Mouse (Mus musculus) neural tube, embryonic 14.5 days (tissue): Measurements from ENCODE around the gene Bbx. TPM values are rescaled to one million over a fixed set of nuclear protein-coding genes. Genes with fewer than 3 reads are reported as not detected.

Experiments used
- ATAC-seq: fragments of 200-750 bp; cut with Nextera tagmentation; 2 replicates; pipeline ENCODE4 v1.8.0; 2017; ENCODE audit warnings: low read depth, mild to moderate bottlenecking, moderate TSS enrichment, moderate library complexity
- H3K27ac ChIP-seq: fragments of 300-500 bp; sonication (generic); 2 replicates; pipeline ENCODE4 v1.5.1; 2014; ENCODE audit warnings: low read depth, mild to moderate bottlenecking, control low read depth, low read length, moderate library complexity, mixed read lengths
- H3K27me3 ChIP-seq: fragments of 300-500 bp; sonication (generic); 2 replicates; pipeline ENCODE4 v1.6.1; 2014; ENCODE audit warnings: low read length; ENCODE audit not compliant: control insufficient read depth, insufficient read depth
- H3K36me3 ChIP-seq: fragments of 300-500 bp; sonication (generic); 2 replicates; pipeline ENCODE4 v1.6.1; 2014; ENCODE audit warnings: low read length, mixed read lengths; ENCODE audit not compliant: control insufficient read depth, insufficient read depth
- H3K4me1 ChIP-seq: fragments of 300-500 bp; sonication (generic); 2 replicates; pipeline ENCODE4 v1.6.1; 2014; ENCODE audit warnings: low read length; ENCODE audit not compliant: control insufficient read depth, insufficient read depth
- H3K4me2 ChIP-seq: fragments of 300-500 bp; sonication (generic); 2 replicates; pipeline ENCODE4 v1.6.1; 2014; ENCODE audit warnings: mild to moderate bottlenecking, low read depth, low read length, control low read depth
- H3K4me3 ChIP-seq: fragments of 300-500 bp; sonication (generic); 2 replicates; pipeline ENCODE4 v1.5.1; 2014; ENCODE audit warnings: low read depth, low read length, control low read depth, mixed read lengths
- H3K9ac ChIP-seq: fragments of 300-500 bp; sonication (generic); replicated peaks from 2 replicates; pipeline ENCODE4 v1.6.1; 2014; ENCODE audit warnings: low read depth, mild to moderate bottlenecking, control low read depth, low read length, mixed read lengths
- H3K9me3 ChIP-seq: fragments of 300-500 bp; sonication (generic); 2 replicates; pipeline ENCODE4 v1.6.1; 2016; ENCODE audit warnings: low read length; ENCODE audit not compliant: control insufficient read depth
- WGBS: fragments of 180-500 bp; shearing (Covaris S2); extraction: QIAGEN DNeasy Blood & Tissue Kit; methylation state at CpG from one replicate; pipeline ENCODE4 v1.1.7; 2014; 5-methylcytosine and 5-hydroxymethylcytosine counted together
- polyA plus RNA-seq: library from polyadenylated mRNA; unstranded; fragments of >200 nt; fragmentation: Nextera tagmentation; extraction: Ambion mirVana; gene quantifications from 2 replicates; pipeline ENCODE4 v1.2.1, GENCODE M21; 2014

Gene Bbx
- polyA plus RNA-seq, 1 experiment from 2014 or later, result 12.4 TPM

GRCm38 (mm10) chr16:50363443-50364188 lies 68.6 kb downstream of the Bbx start:
- H3K9me3 ChIP-seq, result no peaks in the 10 kb centered on the region
- H3K4me1 ChIP-seq, result peaks cover 6% of the 10 kb centered on the region; the same call in 1 of the 2 replicates
- H3K4me2 ChIP-seq, result peak overlapping the region; percentile 62
- no peaks in the 10 kb centered on the region for H3K36me3 ChIP-seq
- H3K4me3 ChIP-seq, result peak overlapping the region; percentile 33
- H3K27me3 ChIP-seq, result no peaks in the 10 kb centered on the region
- peak; percentile 67; the same call in 1 of the 2 replicates for ATAC-seq
- peak overlapping the region; percentile 73 for H3K27ac ChIP-seq
- H3K9ac ChIP-seq, result peak overlapping the region; percentile 42
- WGBS, result 36% methylated on average over 17 of the region's 17 CpGs

- ATAC-seq, result no peak
- Histone ChIP-seq H3K4me1 (peaks cover 6% of the 10 kb centered on the region; the same call in 1 of the 2 replicates), H3K4me3 (no peak overlapping the region), H3K27me3 (no peaks in the 10 kb centered on the region), H3K27ac (no peak overlapping the region), H3K4me2 (no peak overlapping the region), H3K9me3 (no peaks in the 10 kb centered on the region), H3K36me3 (no peaks in the 10 kb centered on the region), H3K9ac (no peak overlapping the region)
- WGBS, result 88% methylated on average over 7 of the region's 7 CpGs
These were observed 71.6 kb downstream of the Bbx start for GRCm38 (mm10) chr16:50360631-50361030.

DNA sequence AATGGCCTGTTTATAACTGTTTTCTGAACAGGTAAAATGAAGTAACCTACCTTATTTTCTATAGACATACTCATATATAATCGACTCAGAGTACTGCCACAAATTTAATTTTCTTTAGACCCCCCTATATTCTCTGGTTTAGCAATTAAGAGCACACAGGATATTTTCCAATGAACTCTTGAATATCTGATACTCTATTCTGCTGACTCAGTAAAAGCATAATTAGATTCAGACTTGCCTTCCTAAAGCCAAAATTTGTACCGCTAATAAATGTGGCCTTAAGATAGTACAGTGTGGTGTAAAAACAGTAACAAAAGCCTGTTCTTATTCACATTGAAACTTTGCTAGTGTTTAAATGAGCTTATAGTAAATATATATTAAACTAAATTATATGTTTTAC lies 102.5 kb downstream of the Bbx start:
- Histone ChIP-seq H3K4me1 (no peaks in the 10 kb centered on the region), H3K27ac (no peak overlapping the region), H3K9ac (no peak overlapping the region), H3K9me3 (no peaks in the 10 kb centered on the region), H3K27me3 (no peaks in the 10 kb centered on the region), H3K4me2 (no peak overlapping the region), H3K36me3 (no peaks in the 10 kb centered on the region), H3K4me3 (no peak overlapping the region)
- WGBS, result 90% methylated on average over 2 of the region's 2 CpGs
- no peak for ATAC-seq

DNA sequence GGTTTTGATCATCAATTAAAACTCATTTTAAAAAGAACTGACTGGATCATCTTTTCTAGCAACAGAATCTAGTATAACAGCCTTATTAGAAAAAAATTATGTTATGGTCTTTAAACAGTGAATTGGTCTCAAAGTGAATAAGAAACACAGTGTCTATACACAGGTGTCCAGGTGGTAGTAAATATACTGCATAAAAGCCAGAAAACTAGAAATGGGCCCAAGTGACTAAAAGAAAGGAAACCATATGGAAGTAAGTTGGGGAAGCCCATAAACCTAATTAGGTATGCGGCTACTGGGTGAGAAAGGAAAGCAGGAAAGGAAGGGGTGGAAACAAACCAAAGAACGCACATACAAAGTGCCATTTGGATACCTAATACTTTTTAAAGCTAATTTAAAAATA lies 107.4 kb downstream of the Bbx start:
- Histone ChIP-seq H3K36me3 (no peaks in the 10 kb centered on the region), H3K4me2 (no peak overlapping the region), H3K4me1 (no peaks in the 10 kb centered on the region), H3K9me3 (no peaks in the 10 kb centered on the region), H3K4me3 (no peak overlapping the region), H3K27ac (no peak overlapping the region), H3K9ac (no peak overlapping the region), H3K27me3 (no peaks in the 10 kb centered on the region)
- ATAC-seq, result no peak
- 95% methylated on average over 2 of the region's 2 CpGs for WGBS

DNA sequence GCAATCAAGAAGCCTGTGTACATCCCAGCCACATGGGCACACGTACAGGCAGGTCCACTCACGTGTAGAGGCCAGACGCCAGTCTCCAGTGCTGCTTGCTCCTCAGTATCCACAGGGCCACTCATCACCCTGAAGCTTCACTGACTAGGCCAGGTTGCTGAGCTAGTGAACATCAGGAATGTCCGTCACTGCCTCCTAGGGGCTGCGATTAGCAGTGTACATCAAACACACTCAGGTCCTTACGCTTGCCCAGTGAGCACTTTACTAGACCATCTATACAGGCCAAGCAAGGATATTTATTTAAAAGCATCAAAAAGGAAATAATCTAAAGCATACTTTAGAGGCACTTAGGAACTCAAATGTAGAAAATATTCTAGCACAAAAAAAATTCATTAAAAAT lies 107.9 kb downstream of the Bbx start:
- Histone ChIP-seq H3K4me2 (no peak overlapping the region), H3K4me3 (no peak overlapping the region), H3K4me1 (no peaks in the 10 kb centered on the region), H3K9ac (no peak overlapping the region), H3K27me3 (no peaks in the 10 kb centered on the region), H3K9me3 (no peaks in the 10 kb centered on the region), H3K36me3 (no peaks in the 10 kb centered on the region), H3K27ac (no peak overlapping the region)
- 91% methylated on average over 6 of the region's 6 CpGs for WGBS
- no peak for ATAC-seq

- Histone ChIP-seq H3K27ac (no peak overlapping the region), H3K9ac (no peak overlapping the region), H3K4me2 (no peak overlapping the region), H3K27me3 (no peaks in the 10 kb centered on the region), H3K4me3 (no peak overlapping the region), H3K9me3 (no peaks in the 10 kb centered on the region), H3K36me3 (no peaks in the 10 kb centered on the region), H3K4me1 (no peaks in the 10 kb centered on the region)
- no peak for ATAC-seq
- 92% methylated on average over 3 of the region's 3 CpGs for WGBS
These were observed 110.8 kb downstream of the Bbx start for GRCm38 (mm10) chr16:50321368-50321767.

- no peak for ATAC-seq
- 92% methylated on average over 3 of the region's 3 CpGs for WGBS
- H3K27me3 ChIP-seq, result no peaks in the 10 kb centered on the region
- H3K4me3 ChIP-seq, result no peak overlapping the region
- no peak overlapping the region for H3K27ac ChIP-seq
- no peaks in the 10 kb centered on the region for H3K9me3 ChIP-seq
- H3K9ac ChIP-seq, result no peak overlapping the region
- H3K4me2 ChIP-seq, result no peak overlapping the region
- H3K4me1 ChIP-seq, result no peaks in the 10 kb centered on the region
- no peaks in the 10 kb centered on the region for H3K36me3 ChIP-seq
These were observed 113.9 kb downstream of the Bbx start for GRCm38 (mm10) chr16:50318255-50318654.

DNA sequence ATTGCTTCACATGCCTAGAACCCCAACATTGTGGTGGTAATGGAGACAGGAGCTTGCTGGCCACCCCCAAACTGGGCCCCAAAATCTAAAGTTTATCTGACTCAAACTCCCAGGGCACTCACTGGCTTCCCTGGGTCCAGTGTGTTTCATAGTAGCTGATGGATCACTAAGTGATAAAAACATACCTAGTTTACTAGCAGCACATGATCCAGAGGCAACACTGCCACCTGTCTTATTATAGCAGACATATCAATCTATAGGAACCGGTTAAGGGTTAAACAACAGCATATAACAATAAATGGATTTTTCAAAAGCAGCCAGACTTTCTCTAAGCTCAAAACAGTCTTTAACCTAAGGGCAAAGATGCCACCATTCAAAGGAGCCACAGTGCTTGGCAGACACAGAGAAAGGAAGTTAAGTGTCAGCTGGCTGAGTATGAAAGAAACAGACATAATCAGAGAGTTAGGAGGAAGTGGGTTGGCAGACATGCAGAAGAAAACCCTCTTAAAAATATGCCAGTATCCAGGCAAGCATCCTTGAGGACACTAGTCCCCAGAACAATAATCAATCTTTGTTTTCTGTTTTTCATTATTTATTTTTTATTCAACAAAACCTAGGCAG lies 116.7 kb downstream of the Bbx start:
- H3K9me3 ChIP-seq, result no peaks in the 10 kb centered on the region
- H3K27me3 ChIP-seq, result no peaks in the 10 kb centered on the region
- no peak overlapping the region for H3K27ac ChIP-seq
- H3K4me3 ChIP-seq, result no peak overlapping the region
- no peaks in the 10 kb centered on the region for H3K36me3 ChIP-seq
- H3K4me2 ChIP-seq, result no peak overlapping the region
- no peak overlapping the region for H3K9ac ChIP-seq
- WGBS, result 75% methylated on average over 1 of the region's 1 CpGs
- no peaks in the 10 kb centered on the region for H3K4me1 ChIP-seq
- no peak for ATAC-seq

DNA sequence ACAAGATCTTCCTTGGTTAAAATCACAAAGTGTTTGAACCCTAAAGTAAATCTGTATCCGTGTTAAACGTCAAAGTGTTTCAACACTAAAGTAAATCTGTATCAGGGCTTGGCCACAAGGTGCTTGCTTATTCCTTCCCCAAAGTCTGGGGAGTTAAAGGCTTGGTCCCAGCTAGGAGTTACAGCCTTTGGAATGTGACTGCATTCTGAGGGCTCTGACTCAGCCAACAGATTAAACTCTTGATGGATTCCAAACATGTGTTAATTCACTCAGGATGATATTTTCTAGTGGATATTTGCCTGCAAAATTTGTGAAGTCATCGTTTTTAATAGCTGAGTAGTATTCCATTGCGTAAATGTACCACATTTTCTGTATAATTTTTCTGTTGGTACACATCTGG lies 120.6 kb downstream of the Bbx start:
- Histone ChIP-seq H3K36me3 (no peaks in the 10 kb centered on the region), H3K4me2 (no peak overlapping the region), H3K4me1 (no peaks in the 10 kb centered on the region), H3K9ac (no peak overlapping the region), H3K4me3 (no peak overlapping the region), H3K9me3 (no peaks in the 10 kb centered on the region), H3K27ac (no peak overlapping the region), H3K27me3 (no peaks in the 10 kb centered on the region)
- no peak for ATAC-seq
- WGBS, result 93% methylated on average over 4 of the region's 4 CpGs
